8 mouse cellular contexts compared by ENCODE assay signal in the genomic region with DNA sequence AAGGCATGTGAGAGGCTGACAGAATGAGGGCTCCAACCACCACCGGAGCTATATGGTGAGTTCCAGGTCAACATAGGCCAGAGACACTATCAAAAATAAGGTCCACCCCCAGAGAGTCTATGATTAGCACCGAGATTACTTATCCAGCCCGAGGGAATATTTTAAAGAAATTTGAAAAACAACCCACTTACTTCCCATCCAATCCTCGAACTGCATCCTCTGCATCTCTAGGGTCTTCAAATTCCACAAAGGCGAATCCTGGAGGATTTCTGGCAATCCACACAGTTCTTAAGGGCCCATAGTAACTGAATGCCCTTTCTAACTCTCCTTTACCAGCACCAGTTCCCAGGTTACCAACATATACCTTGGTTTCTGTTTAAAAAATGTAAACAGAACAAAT. TPM values are rescaled to one million over a fixed set of nuclear protein-coding genes. Genes with fewer than 3 reads are reported as not detected.
DNase-seq lines count a peak whose midpoint lies in the region; ATAC-seq and TF ChIP-seq lines count a peak whose summit lies in the region.

No protein-coding gene starts in this region.

- in situ Hi-C loops in ES-E14 (cut with MboI; ENCODE audit: low sequenced_read_pairs in 2 of 2, unreplicated experiment in 2 of 2), result no loop called here

- peak overlapping the region; percentile 80 for H3K4me3 ChIP-seq in heart, embryonic 11.5 days (ENCODE audit: low read depth, low read length)
- peak overlapping the region; percentile 73 to 95 for H3K4me3 ChIP-seq in ES-E14 (ENCODE audit: insufficient read depth in 1 of 2, low read depth in 1 of 2, low read length in 2 of 2, poor library complexity in 1 of 2, severe bottlenecking in 1 of 2)
- H3K4me3 ChIP-seq in heart, postnatal 0 days (ENCODE audit: low read depth, low read length), result peak overlapping the region; percentile 86
- H3K4me3 ChIP-seq in macrophage (ENCODE audit: inconsistent target), result peak overlapping the region; percentile 77

- H3K79me2 ChIP-seq in macrophage (ENCODE audit: inconsistent target), result peaks cover 56% of the 10 kb centered on the region

- no peak for DNase-seq in heart, adult 8-10 months (ENCODE audit: low spot score)
- DNase-seq in ES-E14 (ENCODE audit: low read depth, low spot score), result no peak
- no peak for DNase-seq in heart, postnatal 0 days (ENCODE audit: low spot score)
- no peak for DNase-seq in retina, embryonic 14.5 days (ENCODE audit: low spot score)
- DNase-seq in urinary bladder, adult 2 months (ENCODE audit: low spot score), result no peak
- DNase-seq in layer of hippocampus, adult 9-10 months (ENCODE audit: low spot score), result no peak

- H3K27ac ChIP-seq in heart, embryonic 11.5 days (ENCODE audit: low read depth, low read length), result no peak overlapping the region
- H3K27ac ChIP-seq in ES-E14 (ENCODE audit: insufficient read depth, low read depth, low read length, poor library complexity, severe bottlenecking), result no peak overlapping the region
- no peak overlapping the region for H3K27ac ChIP-seq in heart, postnatal 0 days (ENCODE audit: low read depth)
- H3K27ac ChIP-seq in macrophage, result no peak overlapping the region

- no peaks in the 10 kb centered on the region for H3K27me3 ChIP-seq in heart, embryonic 11.5 days (ENCODE audit: control insufficient read depth, insufficient read depth, low read length)
- no peaks in the 10 kb centered on the region for H3K27me3 ChIP-seq in heart, postnatal 0 days (ENCODE audit: control insufficient read depth, insufficient read depth, low read length)

- peak overlapping the region; percentile 87 for H3K4me2 ChIP-seq in heart, embryonic 11.5 days
- H3K4me2 ChIP-seq in heart, postnatal 0 days (ENCODE audit: low read depth, low read length), result peak overlapping the region; percentile 93

- no peak for ATAC-seq in heart, embryonic 11.5 days (replicated peaks; ENCODE audit: insufficient number of reproducible peaks, low FRiP score, low TSS enrichment)
- ATAC-seq in heart, postnatal 0 days (ENCODE audit: insufficient read depth, low read depth), result no peak

- H3K36me3 ChIP-seq in heart, embryonic 11.5 days (ENCODE audit: control insufficient read depth, insufficient read depth, low read length), result peaks cover 13% of the 10 kb centered on the region
- peaks cover 25% of the 10 kb centered on the region for H3K36me3 ChIP-seq in ES-E14 (ENCODE audit: control insufficient read depth, insufficient read depth, low read length, poor library complexity, severe bottlenecking)
- H3K36me3 ChIP-seq in heart, postnatal 0 days (replicated peaks; ENCODE audit: control insufficient read depth, insufficient read depth, low read length), result peaks cover 36% of the 10 kb centered on the region
- H3K36me3 ChIP-seq in macrophage (ENCODE audit: inconsistent target), result peaks cover 41% of the 10 kb centered on the region

- H3K9me3 ChIP-seq in heart, embryonic 11.5 days (replicated peaks; ENCODE audit: control insufficient read depth, low read length), result no peaks in the 10 kb centered on the region
- H3K9me3 ChIP-seq in ES-E14 (ENCODE audit: control insufficient read depth, insufficient read depth, low read depth, low read length), result no peaks in the 10 kb centered on the region
- H3K9me3 ChIP-seq in heart, postnatal 0 days (replicated peaks; ENCODE audit: control insufficient read depth, low read length), result no peaks in the 10 kb centered on the region

- H3K4me1 ChIP-seq in heart, embryonic 11.5 days (ENCODE audit: control insufficient read depth, insufficient read depth, low read length), result peaks cover 3% of the 10 kb centered on the region; the same call in 1 of the 2 replicates
- 0 out of 4 replicates have a peak, but pooled peaks cover 0 to 3% of the 10 kb centered on the region in 2 experiments for H3K4me1 ChIP-seq in ES-E14 (ENCODE audit: control insufficient read depth in 2 of 2, insufficient read depth in 2 of 2, low read length in 2 of 2, poor library complexity in 1 of 2)
- 0 out of 2 replicates have a peak, but pooled peaks cover 5% of the 10 kb centered on the region for H3K4me1 ChIP-seq in heart, postnatal 0 days (ENCODE audit: control insufficient read depth, insufficient read depth)

- TF ChIP-seq EP300 in heart, postnatal 0 days (IDR thresholded peaks at IDR 0.05; ENCODE audit: low read depth), result no peak

- 17% methylated on average over 5 of the region's 5 CpGs for WGBS in heart, embryonic 11.5 days (ENCODE audit: insufficient replicate concordance)
- WGBS in heart, postnatal 0 days, result 6% methylated on average over 5 of the region's 5 CpGs
- WGBS in macrophage (ENCODE audit: missing documents), result 11% methylated on average over 5 of the region's 5 CpGs

- H3K9ac ChIP-seq in heart, embryonic 11.5 days (ENCODE audit: low read depth, low read length), result peak overlapping the region; percentile 99
- peak overlapping the region; percentile 98; the same call in 1 of the 2 replicates for H3K9ac ChIP-seq in ES-E14 (ENCODE audit: insufficient read depth, low read depth, low read length, poor library complexity, severe bottlenecking)
- H3K9ac ChIP-seq in heart, postnatal 0 days (replicated peaks; ENCODE audit: low read depth, low read length), result peak overlapping the region; percentile 82; the same call in 1 of the 2 replicates

- TF ChIP-seq CTCF in heart, postnatal 0 days (IDR thresholded peaks at IDR 0.05; ENCODE audit: low read depth), result no peak

TF ChIP-seq in ES-E14, 5 proteins besides CTCF, POLR2A, EP300 and RAD21:
- TF ChIP-seq ZC3H11A (IDR thresholded peaks at IDR 0.05; ENCODE audit: borderline replicate concordance, low read depth, low read length) (no peak), HCFC1 (IDR thresholded peaks at IDR 0.05; ENCODE audit: borderline replicate concordance, insufficient read depth, low read length) (no peak), CHD2 (IDR thresholded peaks at IDR 0.05; ENCODE audit: low read depth, low read length) (no peak), MAFK (IDR thresholded peaks at IDR 0.05; ENCODE audit: insufficient read depth, low read depth, low read length) (no peak), ZNF384 (IDR thresholded peaks at IDR 0.05; ENCODE audit: low read depth, low read length) (no peak)

RNA-seq across cellular contexts. Expression of a gene that starts 1.4 kb away (rescaled TPM):
- polyA plus RNA-seq in heart, embryonic 11.5 days (2014; fragmentation: Nextera tagmentation; extraction: Ambion mirVana), result 383 and 398 TPM in 2 replicates
- total RNA-seq in heart, adult 8-10 months (2022), result 10 to 100 TPM; 39.2 to 44.4 (median 41.9) TPM
- 314 and 361 TPM in 2 replicates for total RNA-seq in ES-E14 (2012; rRNA removed)
- 84.3 and 86.2 TPM in 2 replicates for total RNA-seq in heart, postnatal 0 days (2014; rRNA removed; ENCODE audit: low replicate concordance)
- 151 and 154 TPM in 2 replicates for polyA plus RNA-seq in heart, postnatal 0 days (2015; fragmentation: Nextera tagmentation; extraction: Ambion mirVana)
- total RNA-seq in macrophage (2018; cell fraction: chromatin; rRNA removed), result 100 to 1,000 TPM in 25 of 26 experiments, 10 to 100 TPM in 1; 85.5 to 244 (median 168) TPM
- 10 to 100 TPM; 42.1 to 61.8 (median 55.0) TPM for total RNA-seq in macrophage (2018; cell fraction: cytosol; rRNA removed)
- total RNA-seq in macrophage (2018; cell fraction: nucleus; rRNA removed), result 100 to 1,000 TPM in 15 of 26 experiments, 10 to 100 TPM in 11; 67.7 to 218 (median 114) TPM
- 52.8 to 163 TPM (median 66.6 TPM) in 3 replicates for polyA plus RNA-seq in macrophage (2018)
- 133 and 176 TPM in 2 replicates for polyA plus RNA-seq in urinary bladder, adult 2 months (2012; rRNA removed)

RNA-seq across cellular contexts. Expression of a gene that starts 1.6 kb away (rescaled TPM):
- 0.24 TPM in 1 of 2 replicates, not detected in the other for polyA plus RNA-seq in heart, embryonic 11.5 days (2014; fragmentation: Nextera tagmentation; extraction: Ambion mirVana)
- under 1 TPM in 1 of 4 experiments, not detected in 3; 0.11 TPM for total RNA-seq in heart, adult 8-10 months (2022)
- total RNA-seq in ES-E14 (2012; rRNA removed), result 0.09 TPM in 1 of 2 replicates, not detected in the other
- 1.0 TPM in 1 of 2 replicates, not detected in the other for total RNA-seq in heart, postnatal 0 days (2014; rRNA removed; ENCODE audit: low replicate concordance)
- polyA plus RNA-seq in heart, postnatal 0 days (2015; fragmentation: Nextera tagmentation; extraction: Ambion mirVana), result 0.05 and 0.08 TPM in 2 replicates
- total RNA-seq in macrophage (2018; cell fraction: chromatin; rRNA removed), result not detected
- under 1 TPM in 1 of 26 experiments, not detected in 25; 0.05 TPM for total RNA-seq in macrophage (2018; cell fraction: cytosol; rRNA removed)
- total RNA-seq in macrophage (2018; cell fraction: nucleus; rRNA removed), result under 1 TPM in 1 of 26 experiments, not detected in 25; 0.21 TPM
- not detected in 3 replicates for polyA plus RNA-seq in macrophage (2018)
- 0.09 TPM in 1 of 2 replicates, not detected in the other for polyA plus RNA-seq in urinary bladder, adult 2 months (2012; rRNA removed)

RNA-seq across cellular contexts. Expression of a gene that starts 18.6 kb away (rescaled TPM):
- 32.0 and 35.1 TPM in 2 replicates for polyA plus RNA-seq in heart, embryonic 11.5 days (2014; fragmentation: Nextera tagmentation; extraction: Ambion mirVana)
- total RNA-seq in heart, adult 8-10 months (2022), result 1 to 10 TPM; 3.9 to 4.6 (median 4.4) TPM
- total RNA-seq in ES-E14 (2012; rRNA removed), result 28.4 and 45.4 TPM in 2 replicates
- 0.54 and 4.7 TPM in 2 replicates for total RNA-seq in heart, postnatal 0 days (2014; rRNA removed; ENCODE audit: low replicate concordance)
- 13.3 and 14.6 TPM in 2 replicates for polyA plus RNA-seq in heart, postnatal 0 days (2015; fragmentation: Nextera tagmentation; extraction: Ambion mirVana)
- total RNA-seq in macrophage (2018; cell fraction: chromatin; rRNA removed), result 1 to 10 TPM in 7 of 26 experiments, under 1 TPM in 5, not detected in 14; 0.68 to 3.5 (median 1.4) TPM
- 1 to 10 TPM; 1.8 to 7.3 (median 4.2) TPM for total RNA-seq in macrophage (2018; cell fraction: cytosol; rRNA removed)
- total RNA-seq in macrophage (2018; cell fraction: nucleus; rRNA removed), result 1 to 10 TPM in 15 of 26 experiments, under 1 TPM in 5, not detected in 6; 0.50 to 4.6 (median 1.6) TPM
- 4.2 to 14.9 TPM (median 4.6 TPM) in 3 replicates for polyA plus RNA-seq in macrophage (2018)
- 8.1 and 8.9 TPM in 2 replicates for polyA plus RNA-seq in urinary bladder, adult 2 months (2012; rRNA removed)
